Mouse (Mus musculus): ENCODE results near the gene Sptbn2.

The Sptbn2 gene

DNA sequence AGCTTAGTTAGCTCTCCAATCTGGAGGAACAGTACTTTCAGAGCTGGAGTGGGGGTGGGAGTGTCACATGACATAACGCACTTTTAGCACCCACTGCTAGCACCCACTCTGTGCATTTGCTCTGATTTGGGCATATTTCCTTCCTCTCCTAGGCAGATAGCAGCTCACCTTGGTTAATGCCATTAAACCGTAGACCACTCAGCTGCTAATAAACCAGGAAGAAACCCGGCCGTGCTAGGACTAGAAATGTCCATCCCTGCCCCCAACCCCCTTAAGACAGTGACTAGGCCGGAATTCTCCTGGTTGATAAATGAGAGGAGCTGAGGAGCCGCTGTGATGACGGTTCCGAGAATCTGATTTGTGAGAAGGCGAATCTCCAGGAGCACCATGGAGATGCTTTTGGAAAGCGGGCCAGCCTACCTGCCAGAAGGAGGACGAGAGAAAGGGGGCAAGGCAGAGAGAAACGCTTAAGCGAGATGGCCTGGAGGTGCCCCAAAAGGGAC is at the start of gene Sptbn2:
TSS of gene Sptbn2 (plus strand) at position 70 of the 503 bp plus-strand sequence.
- no peak for DNase-seq

GRCm38 (mm10) chr19:4666815-4667214 is 44.2 kb upstream of the Sptbn2 start:
- no peak for DNase-seq

GRCm38 (mm10) chr19:4670776-4671175 is 40.2 kb upstream of the Sptbn2 start:
- no peak for DNase-seq

- DNase-seq, result no peak
Measured at GRCm38 (mm10) chr19:4672401-4672800, 38.6 kb upstream of the Sptbn2 start.

DNA sequence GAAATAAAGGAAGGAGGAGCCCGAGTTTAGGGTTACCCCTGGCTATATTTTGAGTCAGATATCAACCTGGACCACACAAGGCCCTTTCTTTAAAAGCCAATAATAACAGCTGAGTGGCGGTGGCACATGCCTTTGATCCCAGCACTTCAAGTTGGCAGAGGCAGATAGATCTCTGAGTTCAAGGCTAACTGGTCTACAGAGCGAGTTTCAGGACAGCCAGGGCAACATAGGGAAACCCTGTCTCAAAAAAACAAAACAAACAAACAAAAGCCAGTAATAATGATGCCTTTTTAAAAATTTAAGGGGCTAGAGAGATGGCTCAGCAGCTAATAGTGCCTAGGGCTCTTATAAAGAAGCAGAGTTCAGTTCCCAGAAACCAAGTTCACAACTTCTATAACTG is 16.6 kb upstream of the Sptbn2 start:
- DNase-seq, result no peak

DNA sequence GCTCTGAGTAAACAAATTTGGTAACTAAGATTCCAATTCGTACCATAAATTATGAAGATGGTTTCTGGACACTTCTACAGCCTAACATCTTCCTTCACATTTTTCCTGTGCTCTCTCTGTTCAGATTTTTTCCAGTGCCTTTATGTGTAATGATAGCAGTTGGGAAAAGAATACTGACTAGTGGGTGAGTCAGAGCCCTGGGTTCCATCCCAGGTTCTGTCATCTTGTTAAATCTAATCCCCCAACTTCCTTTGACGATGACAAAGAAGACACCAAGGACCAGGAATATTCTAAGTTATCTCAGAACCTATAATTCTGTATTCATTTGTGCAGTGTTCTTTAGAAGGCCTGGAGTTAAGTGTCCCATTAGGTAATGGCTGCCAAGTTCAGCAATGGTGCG is 13.8 kb upstream of the Sptbn2 start:
- no peak for DNase-seq

- no peak for DNase-seq
Measured at GRCm38 (mm10) chr19:4697721-4698120, 13.2 kb upstream of the Sptbn2 start.

DNA sequence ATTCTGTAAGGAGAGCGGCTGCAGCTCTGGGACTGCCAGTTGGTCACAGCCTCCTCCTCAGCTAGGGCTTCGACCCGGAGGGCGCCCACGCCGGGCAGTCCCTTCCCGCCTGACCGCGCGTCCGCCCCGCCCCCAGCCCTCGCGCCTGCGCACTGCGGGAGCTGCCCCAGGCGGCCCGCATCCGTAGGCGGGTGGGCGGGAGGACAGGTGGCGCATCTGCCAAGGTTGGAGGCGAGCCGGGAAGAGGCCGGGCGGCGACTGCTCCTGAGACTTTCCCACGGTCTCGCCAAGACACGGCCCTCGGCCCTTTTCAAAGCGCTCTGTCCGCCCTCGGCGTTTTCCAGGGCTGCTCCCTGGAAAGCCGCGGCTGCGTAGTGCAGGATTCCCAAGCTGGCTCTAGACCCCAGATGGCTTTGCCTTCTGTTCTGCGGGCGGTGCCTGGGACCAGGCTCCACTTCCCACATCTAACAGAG is 12.7 kb upstream of the Sptbn2 start, which contains the start of gene Gm960:
TSS of gene Gm960 (minus strand) at position 464 of the 473 bp plus-strand sequence.
- DNase-seq, result peak; percentile 61

GRCm38 (mm10) chr19:4698856-4699255 is 12.1 kb upstream of the Sptbn2 start:
- no peak for DNase-seq

DNA sequence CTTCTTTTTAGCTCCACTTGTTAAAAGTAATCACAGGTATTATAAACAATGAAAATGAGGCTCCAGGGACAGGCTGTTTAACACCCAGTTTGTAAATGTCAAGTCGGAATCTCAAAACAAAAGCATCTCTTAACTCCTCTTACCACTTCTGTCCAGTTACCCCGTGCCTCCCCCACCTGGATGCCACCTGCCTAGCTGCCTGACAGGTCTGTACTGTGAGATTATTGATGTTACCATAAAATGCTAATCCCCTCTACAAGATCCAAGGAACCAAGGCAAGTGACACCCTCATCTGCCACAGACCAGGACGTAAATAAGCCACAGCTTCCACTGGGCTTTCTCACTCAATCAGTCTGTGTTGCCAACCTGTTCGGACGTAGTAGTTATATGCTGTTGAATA is 11.1 kb upstream of the Sptbn2 start:
- DNase-seq, result no peak

DNA sequence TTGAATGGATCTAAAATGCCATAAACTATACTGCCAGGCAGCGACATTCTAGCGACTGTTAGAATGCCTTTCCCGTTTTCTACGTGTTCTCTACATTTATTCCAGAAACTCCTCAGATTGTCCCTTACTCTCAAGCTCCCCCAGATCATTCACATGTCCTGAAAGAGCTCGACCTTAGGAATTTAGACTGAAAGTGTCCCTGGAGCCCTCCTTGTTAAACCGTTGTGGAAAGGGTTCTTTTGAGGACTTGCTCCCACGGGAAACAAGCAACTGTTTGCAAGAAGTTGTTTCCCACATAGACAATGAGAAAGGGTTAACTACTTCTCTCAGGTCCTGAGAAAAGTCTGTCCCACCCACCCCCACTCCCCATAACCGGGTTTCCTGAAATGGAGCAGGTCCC is 10.3 kb upstream of the Sptbn2 start:
- DNase-seq, result no peak

GRCm38 (mm10) chr19:4701221-4701620 is 9.7 kb upstream of the Sptbn2 start:
- DNase-seq, result no peak

DNA sequence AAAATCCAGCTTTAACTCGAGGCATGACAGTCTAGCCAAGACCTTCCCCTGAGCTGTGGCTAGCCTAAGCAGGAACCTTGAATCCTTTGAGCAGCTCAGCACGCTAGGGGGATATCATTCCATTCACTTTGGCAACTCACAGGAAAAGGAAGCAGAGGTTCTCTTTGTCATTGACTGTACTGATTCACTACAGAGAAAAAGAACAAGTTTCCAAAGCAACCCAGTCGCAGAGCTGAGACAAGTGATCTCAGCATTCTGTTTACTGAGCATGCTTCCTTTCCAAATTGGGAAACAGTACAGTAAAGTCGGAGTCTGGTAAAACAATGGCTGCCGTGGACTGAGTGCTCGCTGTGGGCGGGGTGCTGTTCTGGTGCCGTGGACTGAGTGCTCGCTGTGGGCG is 2.2 kb upstream of the Sptbn2 start:
- no peak for DNase-seq

DNA sequence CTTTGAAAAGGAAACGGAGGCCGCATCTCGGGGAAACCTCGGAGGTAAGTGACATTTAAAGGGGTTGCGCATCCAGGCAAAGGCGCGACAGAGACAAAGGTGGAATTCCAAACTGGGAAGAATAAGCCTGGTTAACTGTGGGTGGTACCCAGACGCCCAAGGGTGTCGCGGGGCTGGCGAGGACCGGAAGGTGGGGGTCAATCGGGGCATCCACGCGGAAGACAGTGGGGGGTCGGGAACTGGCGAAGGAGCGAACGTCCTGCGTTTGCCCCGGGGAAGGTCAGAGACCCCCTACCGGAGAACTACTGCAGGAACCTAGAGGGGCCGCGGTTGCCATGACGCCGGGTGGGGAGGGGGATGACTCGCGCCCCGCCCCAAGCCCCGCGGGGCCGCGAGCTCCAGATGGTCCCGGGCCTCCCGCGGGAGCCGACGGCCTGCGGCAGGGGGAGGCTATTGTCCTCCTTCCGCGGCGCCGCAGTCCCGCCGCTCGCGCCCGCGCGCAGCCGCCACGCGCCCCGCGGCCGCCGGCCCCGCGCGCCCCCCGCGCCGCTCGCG is 711 bp downstream of the Sptbn2 start:
- no peak for DNase-seq

GRCm38 (mm10) chr19:4712156-4712780 is 1.3 kb downstream of the Sptbn2 start:
- DNase-seq, result no peak

DNA sequence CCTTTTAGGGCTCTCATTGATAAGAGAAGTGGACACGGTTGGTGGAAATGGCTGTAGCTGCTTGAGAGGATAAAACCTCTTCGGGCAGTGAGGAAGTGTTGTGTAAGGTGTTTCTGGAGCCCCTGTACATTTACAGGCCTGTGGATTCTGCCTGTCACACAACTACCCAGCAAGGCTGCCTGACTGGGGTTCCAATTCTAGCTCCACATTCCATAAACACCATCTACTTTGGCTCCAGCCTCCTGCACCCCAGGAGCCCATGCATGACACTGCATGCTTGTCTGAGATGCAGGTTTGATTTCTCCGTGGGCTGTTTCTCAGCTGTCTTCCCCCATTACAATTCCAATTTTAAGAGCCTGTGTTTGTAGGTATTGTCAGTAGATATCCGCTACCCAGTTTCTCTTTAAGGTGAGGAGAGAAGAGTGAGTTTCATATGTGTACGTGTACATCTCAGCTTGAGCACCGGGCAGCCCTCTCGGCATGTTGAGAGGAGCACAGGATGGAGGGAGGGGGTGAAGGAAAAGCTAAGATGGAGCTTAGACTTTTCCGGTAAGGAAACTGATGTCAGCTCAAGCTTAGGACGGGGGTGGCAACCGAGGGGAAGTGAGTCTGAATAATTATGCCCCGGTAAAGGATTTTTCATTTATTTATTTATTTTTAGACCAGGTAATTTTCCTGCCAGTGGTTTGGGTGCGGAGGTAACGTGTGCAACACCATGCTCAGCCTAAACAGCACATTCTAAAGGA is 2.0 kb downstream of the Sptbn2 start:
- no peak for DNase-seq

DNA sequence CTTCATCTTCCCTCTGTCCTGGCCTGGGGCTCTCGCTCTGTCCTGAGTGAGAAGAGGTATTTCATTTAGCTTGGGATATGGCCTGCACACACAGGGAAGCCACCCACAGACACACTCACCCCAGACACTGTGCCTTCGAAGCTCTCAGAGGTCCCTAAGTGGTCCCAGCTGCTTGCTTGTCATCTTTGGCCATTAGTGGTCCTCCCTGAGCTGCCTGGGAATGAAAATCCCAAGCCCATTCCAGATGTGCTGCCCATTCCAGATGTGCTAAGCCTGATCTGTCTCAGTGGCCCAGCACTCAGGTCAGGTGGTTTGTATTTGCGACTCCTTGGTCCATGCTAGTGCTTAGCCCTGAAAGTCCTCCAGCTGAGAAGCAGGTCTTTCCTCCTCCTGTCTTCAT is 2.9 kb downstream of the Sptbn2 start:
- no peak for DNase-seq

DNA sequence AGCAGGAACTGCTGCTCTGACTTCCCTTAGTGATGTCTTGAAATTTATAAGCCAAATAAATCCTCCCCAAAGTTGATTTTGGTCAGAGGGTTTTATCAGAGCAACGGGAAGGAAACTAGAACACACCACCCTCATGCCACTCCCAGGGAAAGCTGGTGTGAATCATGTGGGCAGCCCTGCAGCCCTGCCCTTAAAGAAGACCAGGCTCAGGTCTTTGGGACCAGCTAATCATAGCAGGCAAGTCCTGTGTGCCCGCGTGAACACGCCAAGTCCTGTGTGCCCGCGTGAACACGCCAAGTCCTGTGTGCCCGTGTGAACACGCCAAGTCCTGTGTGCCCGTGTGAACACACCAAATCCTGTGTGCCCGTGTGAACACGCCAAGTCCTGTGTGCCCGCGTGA is 5.8 kb downstream of the Sptbn2 start:
- DNase-seq, result no peak

GRCm38 (mm10) chr19:4717281-4717680 is 6.3 kb downstream of the Sptbn2 start:
- no peak for DNase-seq

- no peak for DNase-seq
Measured at GRCm38 (mm10) chr19:4718716-4719115, 7.7 kb downstream of the Sptbn2 start.

DNA sequence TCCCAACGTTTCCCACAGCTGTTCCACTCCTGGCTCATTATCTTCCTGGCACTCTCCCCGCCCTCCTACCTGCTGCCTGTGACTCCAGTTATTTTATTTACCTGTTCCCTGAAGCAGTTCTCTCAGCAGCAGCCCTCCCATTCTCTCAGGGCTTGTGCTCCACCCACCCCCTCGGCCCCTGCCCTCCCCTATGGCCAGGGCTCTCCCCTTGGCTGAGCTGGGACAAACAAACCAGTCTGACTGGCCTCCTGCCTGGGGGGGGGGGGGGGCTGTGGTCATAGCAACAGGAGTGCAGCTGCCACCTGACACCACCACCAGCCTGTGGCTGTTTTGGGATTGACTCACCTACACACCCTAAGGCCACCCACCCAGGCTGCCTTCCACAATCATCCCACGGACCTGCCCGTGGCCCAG is 8.4 kb downstream of the Sptbn2 start:
- DNase-seq, result no peak

DNA sequence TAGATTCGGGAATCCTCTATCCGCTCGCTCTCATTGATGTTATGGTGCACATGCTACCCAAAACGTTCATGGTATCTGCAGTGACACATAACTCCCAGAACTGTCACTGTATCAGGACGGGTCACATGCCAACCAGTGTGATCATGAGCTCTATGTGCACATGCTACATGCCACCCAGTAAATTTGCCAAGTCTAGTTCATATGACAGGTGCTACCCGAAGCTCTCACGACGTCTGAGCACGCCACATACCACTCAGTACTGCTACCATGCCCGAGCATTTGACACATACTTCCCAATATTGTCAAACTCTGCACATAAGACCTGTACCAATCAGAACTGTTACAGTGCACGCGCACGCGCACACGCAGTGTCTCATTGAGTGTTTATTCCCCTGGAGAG is 9.1 kb downstream of the Sptbn2 start:
- no peak for DNase-seq

- peak; percentile 53 for DNase-seq
Measured at GRCm38 (mm10) chr19:4720671-4721244, 9.8 kb downstream of the Sptbn2 start.

GRCm38 (mm10) chr19:4729186-4729585 is 18.2 kb downstream of the Sptbn2 start:
- DNase-seq, result no peak

Measured in liver (tissue).